Mouse (Mus musculus): Measurements from ENCODE around the gene Asl.

GRCm38 (mm10) chr5:130056303-130056702 is 27.3 kb upstream of the Asl start:
- TF ChIP-seq CTCF (IDR thresholded peaks at IDR 0.05; ENCODE audit: borderline replicate concordance, insufficient read depth, low read length) (no peak), POLR2A (IDR thresholded peaks at IDR 0.05; ENCODE audit: low read depth, low read length) (no peak)

Data from embryonic fibroblast, embryonic 13.5 days (primary cell).